Mouse (Mus musculus) Muller cell, postnatal 12 days (primary cell): ENCODE results near the gene Prkcd.
"Not testable (repeated sequence)": the region's sequence is repeated elsewhere in the genome, so short reads cannot be mapped to it uniquely, and the experiment has no call there.

Experiments used
- DNase-seq: peaks from one replicate; pipeline ENCODE4 v3.0.0-alpha.2; 2015; ENCODE audit errors: inconsistent ontology term

The Prkcd gene

GRCm38 (mm10) chr14:30608176-30608575 is 17.8 kb downstream of the Prkcd start:
- DNase-seq = no peak

- no peak for DNase-seq
Measured at GRCm38 (mm10) chr14:30607696-30608095, 18.3 kb downstream of the Prkcd start.

- no peak for DNase-seq
Measured at GRCm38 (mm10) chr14:30606817-30607216, 19.2 kb downstream of the Prkcd start.

GRCm38 (mm10) chr14:30597142-30597541 is 28.9 kb downstream of the Prkcd start:
- no peak for DNase-seq

DNA sequence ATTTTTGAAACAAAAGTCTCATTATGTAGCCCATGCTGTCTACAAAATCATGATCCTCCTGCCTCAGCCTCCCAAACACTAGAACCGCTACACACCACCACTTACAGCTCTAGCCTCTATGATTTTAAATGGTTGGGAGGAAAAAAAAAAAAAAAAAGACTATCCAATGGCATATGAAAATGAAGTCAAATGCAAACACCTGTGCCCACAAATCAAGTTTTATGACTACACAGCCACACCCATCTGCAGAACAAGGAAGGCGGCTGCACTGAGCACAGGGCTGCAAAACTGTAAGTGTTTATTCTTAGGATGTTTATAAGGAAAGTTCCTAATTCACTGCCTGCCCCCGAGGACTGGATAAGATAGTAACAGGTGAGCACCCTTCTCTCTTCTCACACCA is 29.6 kb downstream of the Prkcd start:
- DNase-seq = no peak

GRCm38 (mm10) chr14:30595576-30596313 is 30.3 kb downstream of the Prkcd start:
- no peak for DNase-seq

GRCm38 (mm10) chr14:30594092-30594695 is 31.8 kb downstream of the Prkcd start:
- DNase-seq = peak; percentile 91

- peak; percentile 93 for DNase-seq
Measured at GRCm38 (mm10) chr14:30593279-30594091, 32.5 kb downstream of the Prkcd start.

- peak; percentile 71 for DNase-seq
Measured at GRCm38 (mm10) chr14:30591417-30591816, 34.6 kb downstream of the Prkcd start.

GRCm38 (mm10) chr14:30590918-30591317 is 35.1 kb downstream of the Prkcd start:
- no peak for DNase-seq

- DNase-seq = no peak
Measured at GRCm38 (mm10) chr14:30590041-30590645, 35.9 kb downstream of the Prkcd start.

DNA sequence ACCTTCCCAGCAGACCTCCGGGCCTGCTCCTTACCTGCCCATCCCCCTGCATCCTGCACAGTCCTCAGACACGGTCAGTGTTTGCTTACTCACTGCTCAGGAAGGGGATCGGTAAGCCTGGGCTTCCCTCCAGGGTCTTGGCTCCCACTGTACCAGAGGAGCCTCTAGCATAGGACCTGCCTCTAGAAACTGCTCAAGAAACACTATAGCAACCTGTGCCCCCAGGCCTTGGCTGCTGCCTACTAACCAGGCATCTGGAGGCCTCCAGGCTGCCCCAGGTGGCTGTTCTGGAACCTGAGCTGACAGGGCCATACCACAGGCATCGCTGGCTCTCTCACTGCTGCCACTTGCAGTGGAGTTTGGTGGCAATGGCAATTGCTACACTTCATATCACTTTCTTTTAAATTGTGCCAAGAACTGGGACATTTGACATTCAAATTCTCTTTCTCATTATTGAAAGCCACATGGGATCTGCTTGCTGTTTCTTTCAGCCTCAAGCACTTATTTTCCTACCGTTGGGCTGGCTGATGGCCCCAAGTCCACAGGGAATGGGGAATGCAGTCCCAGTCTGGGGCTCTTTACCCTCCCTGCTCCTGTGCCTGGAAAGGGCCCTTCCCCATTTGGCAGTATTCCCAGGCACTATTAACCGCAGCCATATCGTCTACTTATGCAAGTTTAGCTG is 39.1 kb downstream of the Prkcd start:
- DNase-seq = peak; percentile 77

DNA sequence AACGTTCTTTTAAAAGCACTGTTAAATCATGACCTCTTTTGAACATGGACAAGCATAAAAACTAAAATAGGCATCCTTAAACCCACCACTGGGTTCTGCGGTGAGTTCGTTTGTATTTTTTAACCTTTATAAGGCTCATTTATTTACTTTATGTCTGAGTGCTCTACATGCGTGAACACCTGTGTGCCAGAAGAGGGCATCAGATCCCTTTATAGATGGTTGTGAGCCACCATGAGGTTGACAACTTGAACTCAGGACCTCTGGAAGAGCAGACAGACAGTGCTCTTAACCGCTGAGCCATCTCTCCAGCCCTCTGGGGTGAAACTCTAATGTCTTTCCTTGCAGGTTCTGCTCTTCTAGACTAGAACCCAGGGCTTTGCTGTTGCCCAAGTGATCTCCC is 40.7 kb downstream of the Prkcd start:
- no peak for DNase-seq

DNA sequence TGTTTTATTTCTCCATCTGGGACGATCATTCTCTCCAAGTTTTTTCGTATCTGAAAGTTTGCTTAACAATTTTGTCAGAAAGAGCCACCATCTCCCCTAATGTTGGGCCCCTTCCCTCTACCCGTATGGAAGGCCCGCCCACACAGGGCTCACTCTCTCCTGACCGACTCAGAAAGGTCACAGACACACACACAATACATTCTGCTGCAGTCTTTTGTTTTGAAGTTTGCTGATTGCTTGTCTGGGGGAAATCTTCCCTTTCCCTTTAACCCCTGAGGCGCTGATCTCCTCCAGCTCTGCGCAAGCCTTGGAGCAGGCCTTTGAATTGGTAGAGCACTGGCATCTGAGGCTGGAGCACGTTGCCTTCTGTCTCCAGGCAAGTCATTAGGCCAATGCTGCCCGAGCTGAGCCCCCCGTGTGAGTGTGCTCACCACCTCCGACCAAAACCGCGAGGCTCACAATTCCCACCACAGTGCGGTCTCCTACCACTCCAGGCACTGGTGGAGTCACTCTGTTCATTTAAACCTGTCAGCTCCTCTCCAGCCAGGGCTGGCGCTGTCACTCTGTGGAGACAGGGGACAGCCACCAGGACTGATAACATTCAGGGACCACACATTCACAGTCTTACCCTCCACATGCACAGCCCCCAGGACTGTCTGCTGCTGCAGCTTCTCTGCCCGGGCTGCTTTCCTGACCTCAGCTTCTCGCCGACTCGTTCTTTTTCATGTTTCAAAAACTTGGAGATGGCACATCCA is 41.3 kb downstream of the Prkcd start:
- DNase-seq = peak; percentile 34

GRCm38 (mm10) chr14:30584077-30584476 is 41.9 kb downstream of the Prkcd start:
- peak; percentile 48 for DNase-seq

- no peak for DNase-seq
Measured at GRCm38 (mm10) chr14:30581238-30581637, 44.8 kb downstream of the Prkcd start.

DNA sequence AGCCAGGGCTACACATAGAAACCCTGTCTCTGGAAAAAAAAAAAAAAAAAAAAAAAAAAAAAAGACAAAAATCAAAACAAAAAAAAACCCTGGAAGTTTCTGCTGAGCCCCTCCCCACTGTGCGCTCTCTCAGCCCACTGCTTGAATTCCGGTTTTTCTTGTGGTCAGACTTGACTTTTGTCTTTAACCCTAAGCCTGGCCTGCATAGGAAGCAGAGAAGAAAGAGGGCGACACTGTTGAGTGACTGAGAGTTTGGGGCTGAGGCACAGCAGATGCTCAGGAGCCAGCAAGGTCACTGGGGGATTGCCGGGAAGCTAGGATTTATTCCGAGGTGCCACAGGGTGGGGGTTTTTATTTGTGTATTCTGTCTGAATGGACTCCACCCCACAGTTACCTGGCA is 46.1 kb downstream of the Prkcd start:
- DNase-seq = no peak

- no peak for DNase-seq
Measured at GRCm38 (mm10) chr14:30579180-30579579, 46.8 kb downstream of the Prkcd start.

DNA sequence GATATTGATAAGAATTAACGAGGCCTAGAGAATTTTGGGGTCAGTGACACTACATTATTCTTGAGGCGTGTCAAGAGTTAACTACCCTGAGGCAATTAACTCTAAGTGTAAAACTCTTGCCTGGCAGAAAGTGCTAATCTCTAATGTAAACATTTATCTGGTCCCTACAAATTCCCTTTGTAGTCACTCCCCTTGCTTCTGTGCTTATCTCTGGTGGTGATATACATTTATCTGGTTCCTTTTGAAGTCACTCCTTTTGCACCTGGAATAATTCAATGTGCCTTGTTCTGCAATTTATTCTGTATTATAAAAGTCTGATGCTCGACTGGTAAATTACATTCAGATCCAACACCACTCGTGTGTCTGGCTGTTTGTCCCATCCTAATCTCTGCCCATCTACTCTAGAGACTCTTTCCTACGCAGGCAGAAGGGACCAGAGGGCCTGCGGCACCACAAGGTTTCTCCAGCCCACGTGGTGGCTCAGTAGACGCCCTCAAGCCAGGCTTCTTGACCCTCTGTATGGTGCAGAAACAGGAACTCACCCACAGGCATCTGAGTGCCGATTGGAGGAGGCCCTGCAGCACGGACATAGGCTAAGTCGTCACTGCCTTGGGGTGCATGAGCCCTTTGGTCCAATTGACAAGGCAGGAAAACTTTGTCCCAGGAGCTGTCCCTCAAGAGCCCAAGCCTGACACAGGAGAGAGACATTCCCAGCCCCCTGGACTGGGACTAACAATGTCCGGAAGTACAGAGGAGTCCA is 48.5 kb downstream of the Prkcd start:
- DNase-seq = not testable (repeated sequence)

DNA sequence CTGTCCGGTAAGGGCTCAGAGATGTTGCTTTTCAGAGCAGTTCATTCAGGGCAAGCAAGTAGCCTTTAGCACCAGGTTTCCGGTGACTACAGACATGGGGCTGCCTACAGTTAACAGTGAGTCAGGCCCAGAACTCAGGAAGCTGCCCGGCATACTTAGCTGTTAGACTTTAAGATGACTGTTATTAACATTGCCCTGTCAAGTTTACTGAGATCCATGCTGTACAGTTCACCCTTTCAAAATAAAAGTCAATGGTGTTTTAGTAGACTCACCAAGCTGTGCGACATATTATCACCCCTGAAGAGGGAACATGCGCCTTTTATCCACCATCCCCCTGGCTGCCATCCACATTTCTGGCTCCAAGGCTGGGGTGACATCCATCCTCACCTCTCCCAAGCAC is 49.8 kb downstream of the Prkcd start:
- DNase-seq = no peak
